Mouse (Mus musculus): ENCODE measurements at regions not wholly inside any gene's neighbourhood (a gene's known extent, or its start where the extent isn't known, plus 50 kb on each side); places are given as distances from the start of the nearest gene placed in this dataset.
"Not testable (repeated sequence)": the region's sequence is repeated elsewhere in the genome, so short reads cannot be mapped to it uniquely, and the experiment has no call there.

GRCm38 (mm10) chr6:140222534-140223324, 181.5 kb upstream of the Plcz1 start:
- Histone ChIP-seq H3K4me3 (ENCODE audit: insufficient read depth, low read depth, low read length) (no peak overlapping the region), H3K4me1 (ENCODE audit: control insufficient read depth, insufficient read depth, low read length) (no peaks in the 10 kb centered on the region), H3K27ac (ENCODE audit: insufficient read depth, low read depth, low read length) (no peak overlapping the region)
- WGBS = 56% methylated on average over 1 of the region's 1 CpGs
- TF ChIP-seq CTCF (IDR thresholded peaks at IDR 0.05; ENCODE audit: insufficient read depth, low read depth, low read length) = no peak

GRCm38 (mm10) chr6:140221653-140222272, 180.5 kb upstream of the Plcz1 start:
- WGBS = 68% methylated on average over 5 of the region's 5 CpGs
- no peak overlapping the region for H3K4me3 ChIP-seq (ENCODE audit: insufficient read depth, low read depth, low read length)
- TF ChIP-seq POLR2A (IDR thresholded peaks at IDR 0.05; ENCODE audit: insufficient read depth, low read depth, low read length) (no peak), CTCF (IDR thresholded peaks at IDR 0.05; ENCODE audit: insufficient read depth, low read depth, low read length) (no peak)
- H3K27ac ChIP-seq (ENCODE audit: insufficient read depth, low read depth, low read length) = no peak overlapping the region
- H3K4me1 ChIP-seq (ENCODE audit: control insufficient read depth, insufficient read depth, low read length) = no peaks in the 10 kb centered on the region

- no peaks in the 10 kb centered on the region for H3K4me1 ChIP-seq (ENCODE audit: control insufficient read depth, insufficient read depth, low read length)
- TF ChIP-seq POLR2A (IDR thresholded peaks at IDR 0.05; ENCODE audit: insufficient read depth, low read depth, low read length) (no peak), CTCF (IDR thresholded peaks at IDR 0.05; ENCODE audit: insufficient read depth, low read depth, low read length) (no peak)
- no peak overlapping the region for H3K27ac ChIP-seq (ENCODE audit: insufficient read depth, low read depth, low read length)
- no peak overlapping the region for H3K4me3 ChIP-seq (ENCODE audit: insufficient read depth, low read depth, low read length)
- 85% methylated on average over 10 of the region's 10 CpGs for WGBS
These were observed 177.5 kb upstream of the Plcz1 start for GRCm38 (mm10) chr6:140218789-140219188.

- Histone ChIP-seq H3K4me3 (ENCODE audit: insufficient read depth, low read depth, low read length) (no peak overlapping the region), H3K27ac (ENCODE audit: insufficient read depth, low read depth, low read length) (no peak overlapping the region), H3K4me1 (ENCODE audit: control insufficient read depth, insufficient read depth, low read length) (no peaks in the 10 kb centered on the region)
- no peak for TF ChIP-seq POLR2A (IDR thresholded peaks at IDR 0.05; ENCODE audit: insufficient read depth, low read depth, low read length)
- no peak for TF ChIP-seq CTCF (IDR thresholded peaks at IDR 0.05; ENCODE audit: insufficient read depth, low read depth, low read length)
- WGBS = 70% methylated on average over 2 of the region's 2 CpGs
These were observed 171.1 kb upstream of the Plcz1 start for GRCm38 (mm10) chr6:140212403-140212802.

DNA sequence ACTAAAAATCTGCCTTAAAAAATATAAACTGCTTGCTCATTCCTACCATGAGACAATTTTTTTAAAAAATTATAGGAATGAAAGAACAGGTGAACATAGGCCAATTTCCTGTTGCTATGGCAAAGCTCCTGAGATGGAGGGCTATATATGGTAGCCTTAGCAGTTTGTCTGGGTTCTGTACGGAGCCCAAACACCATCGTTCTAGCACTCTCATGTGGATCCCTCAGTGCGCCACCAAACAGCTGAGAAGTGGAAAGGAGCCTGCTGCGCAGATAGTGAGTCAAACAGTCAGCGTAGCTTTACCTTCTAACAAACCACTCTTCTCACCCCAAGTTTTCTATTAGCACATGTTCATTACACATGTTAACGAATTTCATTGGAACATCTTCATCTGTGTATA, 168.9 kb upstream of the Plcz1 start:
- 89% methylated on average over 6 of the region's 6 CpGs for WGBS
- no peak overlapping the region for H3K4me3 ChIP-seq (ENCODE audit: insufficient read depth, low read depth, low read length)
- no peak for TF ChIP-seq POLR2A (IDR thresholded peaks at IDR 0.05; ENCODE audit: insufficient read depth, low read depth, low read length)
- TF ChIP-seq CTCF (IDR thresholded peaks at IDR 0.05; ENCODE audit: insufficient read depth, low read depth, low read length) = no peak
- H3K27ac ChIP-seq (ENCODE audit: insufficient read depth, low read depth, low read length) = no peak overlapping the region
- no peaks in the 10 kb centered on the region for H3K4me1 ChIP-seq (ENCODE audit: control insufficient read depth, insufficient read depth, low read length)

DNA sequence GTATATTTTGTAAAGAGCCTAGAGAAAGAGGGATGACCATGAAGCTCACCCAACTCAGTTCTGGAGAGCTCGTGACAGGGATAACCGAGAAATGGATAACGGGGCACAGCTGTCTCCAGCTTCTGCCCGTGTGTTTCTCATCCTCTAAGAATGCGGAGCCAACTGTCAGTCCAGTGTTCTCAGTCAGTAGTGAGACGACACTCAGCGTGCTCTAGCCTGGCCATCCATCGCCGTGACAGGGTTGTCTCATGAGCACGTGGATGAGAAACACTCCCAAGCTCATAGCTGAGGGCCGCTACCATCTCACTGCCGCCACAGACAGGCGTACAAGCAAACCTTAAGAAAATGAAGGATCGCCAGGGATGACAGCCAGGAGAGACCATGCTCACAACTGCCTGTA, 167.8 kb upstream of the Plcz1 start:
- WGBS = 91% methylated on average over 14 of the region's 14 CpGs
- Histone ChIP-seq H3K4me1 (ENCODE audit: control insufficient read depth, insufficient read depth, low read length) (no peaks in the 10 kb centered on the region), H3K4me3 (ENCODE audit: insufficient read depth, low read depth, low read length) (no peak overlapping the region), H3K27ac (ENCODE audit: insufficient read depth, low read depth, low read length) (no peak overlapping the region)
- no peak for TF ChIP-seq POLR2A (IDR thresholded peaks at IDR 0.05; ENCODE audit: insufficient read depth, low read depth, low read length)
- no peak for TF ChIP-seq CTCF (IDR thresholded peaks at IDR 0.05; ENCODE audit: insufficient read depth, low read depth, low read length)

DNA sequence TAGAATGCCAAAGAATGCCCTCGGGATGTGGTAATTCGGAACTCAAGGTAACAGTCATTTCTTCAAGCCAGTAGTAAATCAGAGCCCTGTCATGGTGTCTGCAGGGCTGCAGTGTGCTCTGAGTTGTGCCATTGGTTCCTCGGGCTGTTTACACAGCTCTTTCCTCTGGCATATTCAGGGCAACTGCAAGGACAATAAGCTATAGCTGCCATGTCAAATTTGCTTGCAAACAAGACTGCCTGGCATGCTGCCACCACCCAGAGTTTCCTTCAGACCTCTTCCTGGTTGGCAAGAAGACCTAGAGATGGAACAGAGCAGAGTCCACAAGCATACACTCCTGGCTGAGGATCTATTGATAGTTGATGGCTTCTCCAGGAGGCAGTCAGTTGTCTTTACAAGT, 167.1 kb upstream of the Plcz1 start:
- 77% methylated on average over 3 of the region's 3 CpGs for WGBS

GRCm38 (mm10) chr6:140206676-140207075, 165.4 kb upstream of the Plcz1 start:
- not testable (repeated sequence) for H3K27ac ChIP-seq (ENCODE audit: insufficient read depth, low read depth, low read length); H3K4me1 ChIP-seq (ENCODE audit: control insufficient read depth, insufficient read depth, low read length); H3K4me3 ChIP-seq (ENCODE audit: insufficient read depth, low read depth, low read length)
- 92% methylated on average over 11 of the region's 11 CpGs for WGBS

More for the DNA sequence above, 167.1 kb upstream of the Plcz1 start:
- Histone ChIP-seq H3K4me1 (ENCODE audit: control insufficient read depth, insufficient read depth, low read length) (no peaks in the 10 kb centered on the region), H3K27ac (ENCODE audit: insufficient read depth, low read depth, low read length) (no peak overlapping the region), H3K4me3 (ENCODE audit: insufficient read depth, low read depth, low read length) (no peak overlapping the region)
- TF ChIP-seq CTCF (IDR thresholded peaks at IDR 0.05; ENCODE audit: insufficient read depth, low read depth, low read length) (no peak), POLR2A (IDR thresholded peaks at IDR 0.05; ENCODE audit: insufficient read depth, low read depth, low read length) (no peak)

DNA sequence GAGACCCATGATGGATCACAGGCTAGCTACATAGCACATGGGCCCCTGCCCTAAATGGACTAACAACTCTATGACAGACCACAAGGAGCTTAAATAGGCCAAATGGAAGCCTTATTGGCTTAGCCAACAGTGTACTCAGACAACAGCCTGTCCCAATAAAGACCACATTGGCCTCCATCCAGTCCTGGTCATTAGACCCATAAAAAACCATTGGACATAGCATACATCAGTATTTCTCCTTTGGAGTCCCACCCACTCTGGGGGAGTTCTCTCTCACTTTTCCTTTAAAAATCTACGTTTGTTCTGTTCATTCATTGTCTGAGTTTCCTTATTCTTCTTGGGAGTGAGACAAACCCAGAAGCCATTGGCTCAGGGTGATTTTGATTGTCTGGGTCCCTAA, 160.1 kb upstream of the Plcz1 start:
- Histone ChIP-seq H3K4me1 (ENCODE audit: control insufficient read depth, insufficient read depth, low read length) (no peaks in the 10 kb centered on the region), H3K4me3 (ENCODE audit: insufficient read depth, low read depth, low read length) (no peak overlapping the region), H3K27ac (ENCODE audit: insufficient read depth, low read depth, low read length) (no peak overlapping the region)
- TF ChIP-seq POLR2A (IDR thresholded peaks at IDR 0.05; ENCODE audit: insufficient read depth, low read depth, low read length) (no peak), CTCF (IDR thresholded peaks at IDR 0.05; ENCODE audit: insufficient read depth, low read depth, low read length) (no peak)
- 88% methylated on average over 1 of the region's 1 CpGs for WGBS
